Mouse (Mus musculus) 416B (cell line): ENCODE measurements around the gene Spata33.
"Not testable (repeated sequence)": the region's sequence is repeated elsewhere in the genome, so short reads cannot be mapped to it uniquely, and the experiment has no call there.

Experiments used
- DNase-seq: peaks from one replicate; pipeline ENCODE4 v3.0.0; 2011; ENCODE audit warnings: low read depth

Spata33 gene

GRCm38 (mm10) chr8:123233300-123233699, 20.7 kb downstream of the Spata33 start:
- DNase-seq = no peak

GRCm38 (mm10) chr8:123233760-123234159, 21.1 kb downstream of the Spata33 start:
- DNase-seq = no peak

GRCm38 (mm10) chr8:123234918-123235519, 22.4 kb downstream of the Spata33 start:
- DNase-seq = no peak

- DNase-seq = peak; percentile 85
Observed at GRCm38 (mm10) chr8:123235520-123236497, 23.2 kb downstream of the Spata33 start, which contains the start of gene Spata2l. Spata2l (minus strand) TSS chr8:123236233.

GRCm38 (mm10) chr8:123239398-123239797, 26.8 kb downstream of the Spata33 start:
- DNase-seq = no peak

GRCm38 (mm10) chr8:123242107-123242923, 29.7 kb downstream of the Spata33 start:
- no peak for DNase-seq

- peak; percentile 23 for DNase-seq
Observed at GRCm38 (mm10) chr8:123243053-123243452, 30.4 kb downstream of the Spata33 start.

- DNase-seq = no peak
Observed at GRCm38 (mm10) chr8:123244382-123244781, 31.8 kb downstream of the Spata33 start.

- DNase-seq = no peak
Observed at GRCm38 (mm10) chr8:123245543-123245942, 32.9 kb downstream of the Spata33 start.

GRCm38 (mm10) chr8:123247748-123248147, 35.1 kb downstream of the Spata33 start:
- no peak for DNase-seq

GRCm38 (mm10) chr8:123248596-123248995, 36.0 kb downstream of the Spata33 start:
- no peak for DNase-seq

- no peak for DNase-seq
Observed at GRCm38 (mm10) chr8:123250940-123251339, 38.3 kb downstream of the Spata33 start.

- DNase-seq = peak; percentile 84
Observed at GRCm38 (mm10) chr8:123252925-123253324, 40.3 kb downstream of the Spata33 start.

- peak; percentile 65 for DNase-seq
Observed at GRCm38 (mm10) chr8:123253451-123254098, 40.9 kb downstream of the Spata33 start.

GRCm38 (mm10) chr8:123254099-123254885, 41.7 kb downstream of the Spata33 start, which contains the start of the genes Zfp276 and Vps9d1:
Zfp276 (plus strand) TSS chr8:123254195.
Vps9d1 (minus strand) TSS chr8:123254348.
- peak; percentile 86 for DNase-seq

GRCm38 (mm10) chr8:123255170-123255569, 42.5 kb downstream of the Spata33 start:
- DNase-seq = peak; percentile 72

- DNase-seq = no peak
Observed at GRCm38 (mm10) chr8:123257114-123257513, 44.5 kb downstream of the Spata33 start.

- DNase-seq = not testable (repeated sequence)
Observed at GRCm38 (mm10) chr8:123257593-123257992, 45.0 kb downstream of the Spata33 start.

- no peak for DNase-seq
Observed at GRCm38 (mm10) chr8:123267926-123268656, 55.5 kb downstream of the Spata33 start.

- no peak for DNase-seq
Observed at GRCm38 (mm10) chr8:123271147-123271546, 58.5 kb downstream of the Spata33 start.
